Mouse (Mus musculus) megakaryocyte, embryonic 14.5 days (primary cell): ENCODE measurements around the gene Mmp24.

Experiments used
- FLI1 ChIP-seq: IDR thresholded peaks from 2 replicates; pipeline ENCODE4 v1.6.1; 2012; ENCODE audit warnings: low read length, inconsistent platforms, mixed read lengths
- GATA1 ChIP-seq: IDR thresholded peaks from 3 replicates; pipeline ENCODE4 v1.6.1; 2012; ENCODE audit warnings: mixed read lengths, low read length, inconsistent platforms, borderline replicate concordance

DNA sequence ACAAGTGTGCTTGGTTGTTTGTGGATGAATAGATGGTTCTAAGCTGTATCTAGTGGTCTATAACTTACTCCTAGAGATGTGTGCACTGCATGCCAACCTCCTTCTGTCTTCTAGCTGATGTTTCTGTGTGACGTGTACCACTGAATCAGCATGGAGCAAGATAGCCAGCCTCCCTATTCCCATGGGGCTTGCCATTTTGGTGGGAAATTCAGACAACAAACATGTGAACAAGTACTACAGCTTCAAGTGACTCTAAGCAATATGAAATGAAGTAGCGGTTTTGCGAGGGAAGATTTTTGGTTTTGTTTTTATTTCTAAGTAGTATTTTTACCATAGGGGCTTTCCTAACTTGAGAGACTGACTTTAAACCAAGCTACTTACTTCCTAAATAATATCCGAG, 25.7 kb upstream of the Mmp24 start:
- TF ChIP-seq GATA1 (no peak), FLI1 (no peak)
